Mouse (Mus musculus) layer of hippocampus, adult 9-10 months (tissue): ENCODE data around the gene Olfr774.
"Not testable (repeated sequence)": the region's sequence is repeated elsewhere in the genome, so short reads cannot be mapped to it uniquely, and the experiment has no call there.

Experiments
- DNase-seq: peaks from one replicate; pipeline ENCODE4 v3.0.0; 2022; ENCODE audit warnings: low spot score

Olfr774 gene

GRCm38 (mm10) chr10:129235904-129236303 is at the start of gene Olfr774:
Gene Olfr774, plus strand, starts transcription at chr10:129236204.
- no peak for DNase-seq

GRCm38 (mm10) chr10:129187319-129187718 is 48.7 kb upstream of the Olfr774 start, which contains the start of gene Olfr773:
Gene Olfr773, minus strand, starts transcription at chr10:129187419.
- DNase-seq = not testable (repeated sequence)

GRCm38 (mm10) chr10:129230737-129231136 is 5.3 kb upstream of the Olfr774 start:
- no peak for DNase-seq

DNA sequence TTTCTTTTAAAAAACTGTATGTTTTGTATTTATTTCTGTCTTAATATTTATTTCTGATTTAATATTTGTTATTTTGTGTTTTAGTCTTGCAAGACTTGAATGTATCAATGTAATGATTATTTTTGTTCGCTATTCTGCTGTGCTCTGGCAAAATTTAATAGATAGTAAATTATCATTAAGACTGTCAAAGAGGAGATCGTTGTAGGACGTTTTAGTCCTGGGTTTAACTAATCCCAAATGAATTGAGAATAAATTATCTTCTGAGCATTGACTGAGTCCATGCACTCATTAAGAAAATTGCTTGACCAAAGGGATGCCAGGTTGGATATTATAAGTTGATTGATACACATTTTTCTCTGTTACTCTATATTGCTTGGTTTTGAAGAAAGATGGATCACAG is 12.1 kb downstream of the Olfr774 start, which contains the start of gene Olfr775:
Olfr775 (plus strand) TSS at position 301 of the 400 bp plus-strand sequence.
- DNase-seq = no peak

DNA sequence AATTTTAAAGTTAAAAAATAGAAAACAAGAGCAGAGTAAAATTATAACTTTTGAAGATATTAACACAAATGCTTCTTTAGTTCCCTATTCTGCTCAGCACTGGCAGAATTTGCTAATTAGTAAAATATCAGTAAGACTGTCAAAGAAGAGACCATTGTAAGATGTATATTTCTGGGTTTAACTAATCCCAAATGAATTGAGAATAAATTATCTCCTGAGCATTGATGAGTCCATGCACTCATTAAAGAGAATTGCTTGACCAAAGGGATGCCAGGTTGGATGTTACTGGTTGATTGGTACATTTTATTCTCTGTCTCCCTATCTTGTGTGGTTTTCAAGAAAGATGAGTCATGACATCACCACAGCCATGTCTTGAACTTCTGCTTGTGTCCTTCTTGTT is 22.8 kb downstream of the Olfr774 start, which contains the start of gene Olfr776:
Olfr776 (plus strand) TSS at position 301 of the 400 bp plus-strand sequence.
- DNase-seq = no peak

DNA sequence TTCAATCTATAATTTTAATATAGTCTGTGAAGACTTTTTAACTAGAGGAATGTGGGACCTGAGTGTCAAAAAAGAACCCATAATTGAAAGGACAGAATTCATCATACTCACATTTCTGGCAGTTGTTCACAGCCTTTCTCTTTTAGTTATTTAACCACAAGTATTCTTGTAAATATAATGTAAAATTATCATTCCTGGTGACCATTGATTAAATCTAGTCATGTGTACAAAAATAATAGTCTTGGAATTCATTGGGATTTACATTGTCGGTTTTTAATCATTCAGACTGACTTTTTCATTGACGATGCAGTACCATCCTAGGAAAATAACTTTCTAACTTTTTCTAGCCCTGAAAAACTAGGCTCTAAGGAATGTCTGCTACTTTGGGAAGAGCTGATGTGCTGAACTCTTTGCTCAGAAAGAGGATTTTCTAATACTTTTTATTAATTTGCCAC is 35.1 kb downstream of the Olfr774 start, which contains the start of gene Olfr777:
Olfr777 (minus strand) TSS at position 405 of the 455 bp plus-strand sequence.
- no peak for DNase-seq
